Mouse (Mus musculus) frontal cortex, postnatal 10 days (tissue): ENCODE measurements around the gene Sipa1.

Experiments used
- DNase-seq, 2 experiments: peaks; one replicate each; pipeline ENCODE4 v3.0.0; 2022; ENCODE audit warnings: low spot score in 2 of 2, mixed read lengths in 1 of 2

The Sipa1 gene

GRCm38 (mm10) chr19:5646731-5647330 is 16.7 kb downstream of the Sipa1 start:
- no peak for DNase-seq

DNA sequence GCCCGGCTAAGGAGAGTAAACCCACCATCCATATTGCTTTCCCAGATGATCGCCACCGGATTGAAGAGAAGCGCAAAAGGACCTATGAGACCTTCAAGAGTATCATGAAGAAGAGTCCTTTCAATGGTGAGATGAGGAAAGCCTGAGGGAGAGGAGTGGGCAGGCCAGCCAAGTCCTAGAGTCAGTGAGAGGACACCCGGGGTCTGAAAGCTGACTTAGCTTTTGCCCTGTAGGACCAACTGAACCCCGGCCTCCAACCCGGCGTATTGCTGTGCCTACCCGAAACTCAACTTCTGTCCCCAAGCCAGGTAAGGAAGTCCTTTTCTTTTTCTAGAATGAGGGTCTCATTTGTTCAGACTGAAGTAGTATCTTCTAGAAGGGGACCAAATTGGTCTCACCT is 18.2 kb downstream of the Sipa1 start:
- no peak for DNase-seq

GRCm38 (mm10) chr19:5641641-5642040 is 21.9 kb downstream of the Sipa1 start:
- DNase-seq: no peak

- DNase-seq: no peak
Observed at GRCm38 (mm10) chr19:5641021-5641420, 22.5 kb downstream of the Sipa1 start.

GRCm38 (mm10) chr19:5640339-5640738 is 23.2 kb downstream of the Sipa1 start:
- no peak for DNase-seq

DNA sequence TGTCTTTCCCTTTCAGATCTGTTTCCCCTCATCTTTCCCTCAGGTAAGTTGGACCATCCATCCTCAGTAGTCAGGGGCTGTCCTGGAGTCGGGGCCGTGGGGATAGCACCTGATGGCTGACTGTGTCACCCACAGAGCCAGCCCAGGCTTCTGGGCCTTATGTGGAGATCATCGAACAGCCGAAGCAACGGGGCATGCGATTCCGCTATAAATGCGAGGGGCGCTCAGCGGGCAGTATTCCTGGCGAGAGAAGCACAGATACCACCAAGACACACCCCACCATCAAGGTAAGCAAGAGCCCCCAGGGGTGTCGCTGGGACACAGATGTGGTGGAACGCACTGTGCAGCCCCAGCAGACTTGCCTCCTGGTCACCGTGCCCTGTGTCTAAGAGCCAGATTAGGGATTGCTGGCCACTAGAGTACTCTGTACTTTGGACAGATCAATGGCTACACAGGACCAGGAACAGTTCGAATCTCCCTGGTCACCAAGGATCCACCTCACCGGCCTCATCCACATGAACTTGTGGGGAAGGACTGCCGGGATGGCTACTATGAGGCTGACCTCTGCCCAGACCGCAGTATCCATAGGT is 25.0 kb downstream of the Sipa1 start:
- no peak for DNase-seq

DNA sequence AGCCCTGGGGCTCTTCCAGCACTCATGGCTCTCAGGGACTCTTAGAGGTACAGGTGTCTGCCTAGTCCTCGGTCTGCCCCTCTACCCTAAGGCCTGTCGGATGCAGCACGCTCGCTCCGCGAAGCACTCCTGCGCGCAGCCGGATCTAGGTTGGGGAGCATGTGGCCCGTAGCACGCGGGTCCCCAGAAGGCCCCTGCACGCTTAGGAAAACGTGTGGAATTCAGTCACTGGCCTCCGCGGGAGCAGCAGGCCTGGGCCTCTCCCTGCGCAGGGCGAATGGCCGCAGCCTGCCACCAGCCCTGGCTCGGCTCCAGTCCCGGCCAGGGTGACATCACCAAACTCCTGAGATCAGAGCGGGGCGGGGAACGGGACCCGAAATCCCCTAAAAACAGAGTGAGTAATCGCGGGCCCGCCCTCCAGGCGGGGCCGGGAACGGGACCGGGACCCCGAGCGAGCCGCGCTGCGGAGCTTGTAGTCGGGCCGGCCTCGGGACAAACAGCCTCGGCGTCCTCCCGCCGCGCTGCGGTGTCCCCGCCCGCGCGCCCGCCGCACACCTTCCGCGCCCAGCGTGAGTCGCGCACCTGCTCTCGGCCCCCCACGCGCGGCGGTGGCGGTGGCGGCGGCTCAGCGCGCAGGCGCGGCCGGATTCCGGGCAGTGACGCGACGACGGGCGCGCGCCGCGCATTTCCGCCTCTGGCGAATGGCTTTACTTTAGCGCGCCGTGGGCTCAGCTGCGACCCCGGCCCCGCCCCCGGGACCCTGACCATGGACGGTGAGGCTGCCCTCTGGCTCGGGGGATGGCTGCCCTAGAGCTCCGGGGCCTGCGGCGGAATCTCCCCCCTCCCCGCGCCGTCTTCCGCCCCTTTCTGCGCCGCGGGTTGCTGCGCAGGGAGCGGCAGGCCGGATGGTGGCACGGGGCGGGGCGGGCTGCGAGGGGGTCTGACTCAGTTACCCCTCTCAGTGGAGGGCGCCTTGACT is 26.1 kb downstream of the Sipa1 start, which contains the start of gene Rela:
Rela (plus strand) TSS at position 415 of the 979 bp plus-strand sequence.
- DNase-seq: peak; percentile 79 to 84

DNA sequence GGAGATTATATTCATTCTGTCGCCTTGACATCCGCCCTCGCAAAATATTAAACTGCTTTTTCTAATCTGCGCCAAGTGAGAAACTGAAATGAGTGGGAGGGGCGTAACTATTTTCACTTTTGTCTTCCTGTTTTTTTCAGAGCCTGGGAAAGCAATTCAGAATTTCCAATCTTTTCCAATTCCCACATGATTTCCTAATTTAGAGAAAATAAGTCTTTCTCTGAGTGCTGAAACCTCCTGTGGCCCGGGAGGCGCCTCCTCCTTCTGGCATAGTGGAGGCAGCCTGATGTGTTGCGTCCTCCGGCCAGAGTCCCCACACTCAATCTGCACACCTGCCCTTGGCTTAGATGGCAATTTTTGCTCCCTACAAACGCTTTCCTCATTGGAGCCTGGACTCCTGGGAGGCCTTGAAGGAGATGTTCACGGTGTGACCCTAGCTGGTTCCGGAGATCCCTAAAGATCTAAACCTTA is 26.9 kb downstream of the Sipa1 start:
- DNase-seq: peak in 1 of 2 experiments; percentile 32

DNA sequence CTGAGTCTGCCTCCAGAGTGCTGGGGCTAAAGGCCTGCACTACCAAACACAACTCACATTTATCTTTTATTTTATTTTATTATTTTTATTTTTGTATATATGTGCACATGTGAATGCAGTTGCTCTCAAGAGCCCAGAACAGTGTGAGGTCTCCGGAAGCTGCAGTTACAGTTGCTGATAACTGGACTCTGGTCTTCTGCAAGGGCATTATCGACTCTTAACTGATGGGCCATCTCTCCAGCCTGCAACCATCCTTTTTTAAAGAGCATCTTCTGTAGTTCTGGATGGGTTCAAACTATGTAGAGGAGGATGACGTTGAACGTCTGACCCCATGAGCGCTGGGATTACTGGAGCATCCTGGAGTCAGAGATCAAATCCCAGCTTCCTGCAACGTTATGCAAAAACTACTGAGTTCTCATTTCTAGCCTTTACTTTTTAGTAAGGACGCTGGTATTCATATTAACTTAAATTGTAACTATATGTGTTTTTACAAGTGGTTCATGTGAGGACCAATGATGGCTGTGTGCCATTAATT is 27.4 kb downstream of the Sipa1 start:
- DNase-seq: no peak

DNA sequence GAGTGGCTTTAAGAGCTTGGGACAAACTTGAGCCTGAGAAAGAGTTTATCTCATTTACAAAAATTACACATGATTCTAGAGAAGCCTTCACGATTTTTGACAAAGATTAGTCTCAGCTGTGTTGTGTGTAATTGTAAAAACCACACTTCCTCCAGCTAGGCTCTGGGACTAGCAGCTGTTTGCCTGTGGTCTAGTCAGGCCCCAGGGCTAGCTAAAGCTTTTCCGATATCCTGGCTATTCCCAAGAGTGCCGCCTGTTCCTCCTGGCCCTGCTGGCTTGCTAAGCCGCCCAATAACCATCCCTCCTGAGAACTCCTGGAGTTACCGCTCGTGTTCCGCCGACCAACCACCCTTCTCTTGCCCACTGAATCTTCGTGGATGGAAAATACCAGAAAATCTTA is 31.4 kb downstream of the Sipa1 start:
- no peak for DNase-seq

DNA sequence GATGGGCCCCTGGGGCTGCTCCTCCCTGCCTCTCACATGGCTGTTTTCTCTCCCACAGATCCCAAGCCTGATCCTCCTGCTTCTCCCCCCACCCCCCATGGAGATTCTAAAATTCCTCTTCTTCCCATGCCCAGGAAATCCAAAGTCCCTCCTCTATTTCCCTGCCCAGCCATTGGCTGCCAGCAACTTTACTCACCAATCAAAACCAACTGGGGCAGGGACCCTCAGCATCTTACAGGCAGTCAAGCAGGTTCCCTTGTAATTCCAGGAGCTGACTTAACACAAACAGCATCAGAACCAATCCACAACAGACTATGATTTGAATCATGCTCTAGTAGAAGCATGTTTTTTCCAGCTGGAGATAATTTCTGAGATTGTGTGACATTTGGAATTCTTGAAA is 33.6 kb downstream of the Sipa1 start:
- DNase-seq: no peak

DNA sequence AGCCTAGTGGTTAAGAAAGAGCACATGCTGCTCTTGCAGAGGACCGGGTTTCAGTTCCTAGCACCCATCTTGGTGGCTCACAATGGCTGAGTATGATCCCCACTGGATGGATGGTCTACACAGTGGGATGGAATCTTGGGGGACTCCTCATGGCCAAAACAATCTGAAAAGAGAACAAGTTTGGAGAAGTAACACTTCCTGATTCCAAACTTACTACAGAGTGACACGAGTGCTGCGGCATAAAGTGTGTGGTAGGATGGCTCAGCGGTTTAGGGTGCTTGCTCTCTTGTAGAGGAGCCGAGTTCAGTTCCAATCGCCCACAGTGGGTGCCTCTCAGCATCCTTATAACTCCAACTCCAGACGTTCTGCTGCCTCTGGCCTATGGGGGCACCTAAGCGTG is 38.2 kb downstream of the Sipa1 start:
- no peak for DNase-seq

DNA sequence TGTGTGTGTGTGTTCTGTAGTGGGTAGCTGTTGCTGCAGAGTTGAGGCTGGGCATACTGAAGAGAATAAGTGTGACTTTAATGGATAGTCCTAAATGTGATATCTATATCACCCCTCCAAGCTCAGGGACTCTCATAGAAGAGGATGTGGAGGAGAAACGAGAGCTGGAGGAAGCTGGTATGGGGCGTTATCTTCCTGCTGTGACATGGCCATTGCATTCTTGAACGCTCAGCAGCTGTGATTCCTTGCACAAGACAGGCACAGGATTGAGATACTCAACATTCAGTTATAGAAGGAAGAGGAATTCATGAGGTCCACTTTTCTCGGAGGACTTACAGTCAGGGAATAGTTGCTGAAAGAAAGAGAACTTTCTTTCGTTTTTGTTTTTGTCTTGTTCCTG is 41.6 kb downstream of the Sipa1 start:
- no peak for DNase-seq

DNA sequence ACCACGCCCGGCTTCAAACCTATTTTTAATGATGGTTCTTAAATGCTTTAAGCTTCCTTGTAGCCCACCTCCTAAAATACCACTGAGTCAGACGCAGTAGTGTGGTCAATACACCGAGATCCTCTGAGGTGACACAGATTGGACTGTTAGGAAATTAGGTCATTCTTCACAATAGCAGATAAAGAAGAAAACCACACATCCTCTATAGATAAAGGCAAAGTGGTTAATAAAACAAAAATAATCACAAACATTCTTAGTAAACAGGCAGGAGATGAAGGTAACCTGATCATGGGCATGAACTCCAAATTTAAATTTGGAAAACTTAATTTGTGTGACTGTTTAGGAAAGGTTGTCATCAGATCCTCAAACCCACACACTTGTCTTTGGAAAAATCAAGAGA is 43.5 kb downstream of the Sipa1 start:
- no peak for DNase-seq

- DNase-seq: no peak
Observed at GRCm38 (mm10) chr19:5614953-5615352, 48.6 kb downstream of the Sipa1 start.

DNA sequence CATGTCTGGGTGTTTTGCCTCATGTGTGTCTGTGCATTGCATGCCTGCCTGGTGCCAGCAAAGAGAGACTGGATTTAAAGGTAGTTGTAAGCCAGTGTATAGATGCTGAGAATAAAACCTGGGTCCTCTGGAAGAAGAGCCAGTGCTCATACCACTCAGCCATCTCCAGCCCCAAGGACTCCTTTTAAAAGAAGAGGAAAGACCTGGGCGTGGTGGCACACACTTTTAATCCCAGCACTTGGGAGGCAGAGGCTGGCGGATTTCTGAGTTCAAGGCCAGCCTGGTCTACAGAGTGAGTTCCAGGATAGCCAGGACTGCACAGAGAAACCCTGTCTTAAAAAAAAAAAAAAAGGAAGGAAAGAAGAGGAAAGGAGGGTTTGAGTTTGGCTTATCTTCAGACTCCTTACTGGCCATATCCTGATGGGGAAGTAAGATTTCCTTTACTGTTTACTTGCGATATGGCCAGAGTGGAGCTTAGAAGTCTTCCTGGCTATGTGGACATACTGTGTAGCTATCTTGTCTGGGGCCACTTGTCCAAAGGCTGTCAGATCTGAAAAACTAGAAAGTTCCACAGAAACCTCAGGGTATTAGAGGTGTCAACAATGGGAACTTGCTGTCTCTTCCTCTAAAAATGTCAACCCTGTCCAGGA is 50.6 kb downstream of the Sipa1 start:
- no peak for DNase-seq

GRCm38 (mm10) chr19:5611973-5612372 is 51.5 kb downstream of the Sipa1 start:
- DNase-seq: no peak

GRCm38 (mm10) chr19:5609547-5610404 is 53.7 kb downstream of the Sipa1 start, which contains the start of gene Kat5:
TSS of gene Kat5 (minus strand) at chr19:5610237.
- peak; percentile 85 to 91 for DNase-seq

DNA sequence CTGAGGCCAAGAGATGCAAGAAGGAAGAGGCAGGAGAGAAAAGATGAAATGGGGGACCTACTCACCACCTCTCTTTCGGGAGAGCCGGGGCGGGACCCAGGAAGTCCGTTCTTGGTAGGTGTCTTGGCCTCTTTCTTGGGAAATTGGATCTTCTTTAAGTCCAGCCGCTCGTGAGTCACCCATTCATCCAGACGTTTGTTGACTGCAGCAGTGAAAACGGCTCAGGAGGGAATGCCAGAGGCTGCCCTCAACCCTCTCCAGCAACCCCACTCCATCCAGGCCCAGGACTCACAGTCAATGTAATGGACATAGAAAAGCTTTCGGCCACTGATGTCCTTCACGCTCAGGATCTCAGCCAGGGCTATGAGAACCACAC is 54.3 kb downstream of the Sipa1 start:
- DNase-seq: no peak

DNA sequence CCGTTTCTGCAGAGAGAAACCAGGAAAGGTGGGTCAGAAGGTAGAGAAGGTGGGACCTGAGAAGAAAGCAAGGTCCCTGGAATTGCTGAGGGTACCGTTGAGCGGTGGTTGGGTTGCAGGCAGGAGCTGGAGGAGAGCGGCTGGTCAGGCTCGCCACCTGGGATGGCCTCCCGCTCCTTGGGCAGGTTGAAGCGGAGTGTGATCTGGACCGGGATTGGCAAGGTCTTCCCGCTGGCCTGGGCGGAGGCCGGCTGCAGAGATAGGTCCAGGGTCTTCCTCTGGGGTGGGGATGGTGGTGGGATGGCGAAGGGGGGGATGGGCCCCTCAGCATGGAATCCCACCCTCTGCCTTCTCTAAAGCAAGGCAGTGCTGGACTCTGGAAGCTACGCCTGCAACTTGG is 54.8 kb downstream of the Sipa1 start:
- no peak for DNase-seq
